In the genomic region with DNA sequence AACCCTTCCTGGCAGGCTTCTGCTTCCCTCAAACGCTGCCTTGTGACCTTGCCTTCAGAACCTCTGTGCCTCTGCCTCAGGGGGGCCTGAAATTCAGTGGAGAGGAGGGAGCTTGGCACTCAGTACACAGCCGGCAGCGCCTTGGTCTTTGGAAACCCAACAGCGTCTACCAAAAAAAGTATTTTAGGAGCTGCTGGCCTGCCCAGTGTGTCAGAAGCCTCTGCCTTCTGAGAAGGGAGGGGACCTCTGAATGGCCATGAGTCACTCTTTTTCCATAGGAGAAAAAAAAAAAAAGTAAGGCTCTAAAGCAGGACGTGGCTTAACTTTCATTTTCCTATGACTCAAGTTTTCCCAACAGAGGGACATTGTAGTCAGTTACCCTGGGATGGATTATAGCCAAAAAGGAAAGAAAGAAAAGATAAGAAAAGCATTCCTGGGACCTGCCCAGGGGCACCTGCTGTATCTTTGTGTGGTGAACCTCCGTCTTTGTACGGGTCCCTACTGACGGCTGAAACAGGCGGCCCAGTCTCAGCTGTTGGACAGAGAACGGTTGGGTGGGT, we compare ENCODE assay signal across 8 mouse cellular contexts.
DNase-seq lines count a peak whose midpoint lies in the region; ATAC-seq lines count a peak whose summit lies in the region.

No protein-coding gene starts in this region.

- peak; percentile 24; the same call in 1 of the 2 replicates for ATAC-seq in embryonic facial prominence, embryonic 14.5 days (ENCODE audit: low read depth)
- peak; percentile 60; the same call in 1 of the 2 replicates for ATAC-seq in lung, embryonic 15.5 days (ENCODE audit: borderline replicate concordance, extremely low read depth, low FRiP score, low TSS enrichment)
- ATAC-seq in midbrain, embryonic 14.5 days (ENCODE audit: low FRiP score, low TSS enrichment): no peak

- H3K4me1 ChIP-seq in embryonic facial prominence, embryonic 14.5 days (ENCODE audit: control insufficient read depth, insufficient read depth, low read length): no peaks in the 10 kb centered on the region
- no peaks in the 10 kb centered on the region for H3K4me1 ChIP-seq in embryonic facial prominence, embryonic 10.5 days
- H3K4me1 ChIP-seq in lung, embryonic 15.5 days: peaks cover 2% of the 10 kb centered on the region; the same call in 1 of the 2 replicates
- no peaks in the 10 kb centered on the region for H3K4me1 ChIP-seq in midbrain, embryonic 14.5 days (ENCODE audit: control insufficient read depth, insufficient read depth, low read length)

- H3K27me3 ChIP-seq in embryonic facial prominence, embryonic 14.5 days (replicated peaks; ENCODE audit: control insufficient read depth, insufficient read depth, low read length): no peaks in the 10 kb centered on the region
- H3K27me3 ChIP-seq in embryonic facial prominence, embryonic 10.5 days (replicated peaks; ENCODE audit: low read depth, poor library complexity, severe bottlenecking): no peaks in the 10 kb centered on the region
- H3K27me3 ChIP-seq in lung, embryonic 15.5 days: no peaks in the 10 kb centered on the region
- no peaks in the 10 kb centered on the region for H3K27me3 ChIP-seq in midbrain, embryonic 14.5 days (ENCODE audit: control insufficient read depth, insufficient read depth, low read length)

- DNase-seq in embryonic facial prominence, embryonic 14.5 days (ENCODE audit: low spot score): peak; percentile 29
- DNase-seq in embryonic facial prominence, embryonic 10.5 days (ENCODE audit: low spot score): no peak
- DNase-seq in NIH3T3 (ENCODE audit: low read depth): peak; percentile 89
- DNase-seq in heart, adult 8-10 months (ENCODE audit: low spot score): peak; percentile 60
- DNase-seq in midbrain, embryonic 14.5 days: no peak
- no peak for DNase-seq in cerebellum, adult 8-10 months
- no peak for DNase-seq in layer of hippocampus, adult 11-12 months (ENCODE audit: low spot score)

- H3K27ac ChIP-seq in embryonic facial prominence, embryonic 14.5 days (replicated peaks; ENCODE audit: low read depth, low read length): no peak overlapping the region
- no peak overlapping the region for H3K27ac ChIP-seq in embryonic facial prominence, embryonic 10.5 days (replicated peaks)
- peak overlapping the region; percentile 81 for H3K27ac ChIP-seq in lung, embryonic 15.5 days
- H3K27ac ChIP-seq in midbrain, embryonic 14.5 days (replicated peaks; ENCODE audit: low read depth, low read length): no peak overlapping the region

- WGBS in embryonic facial prominence, embryonic 14.5 days: 61% methylated on average over 10 of the region's 10 CpGs
- 78% methylated on average over 10 of the region's 10 CpGs for WGBS in embryonic facial prominence, embryonic 10.5 days
- WGBS in lung, embryonic 15.5 days: 53% methylated on average over 10 of the region's 10 CpGs
- 69% methylated on average over 10 of the region's 10 CpGs for WGBS in midbrain, embryonic 14.5 days

- no peak overlapping the region for H3K9ac ChIP-seq in embryonic facial prominence, embryonic 14.5 days (ENCODE audit: low read depth, low read length)
- H3K9ac ChIP-seq in lung, embryonic 15.5 days: no peak overlapping the region
- H3K9ac ChIP-seq in midbrain, embryonic 14.5 days (replicated peaks; ENCODE audit: low read length): no peak overlapping the region

- no peak overlapping the region for H3K4me2 ChIP-seq in embryonic facial prominence, embryonic 14.5 days (ENCODE audit: low read depth, low read length)
- no peak overlapping the region for H3K4me2 ChIP-seq in lung, embryonic 15.5 days
- no peak overlapping the region for H3K4me2 ChIP-seq in midbrain, embryonic 14.5 days (ENCODE audit: low read length)

- H3K36me3 ChIP-seq in embryonic facial prominence, embryonic 14.5 days (ENCODE audit: control insufficient read depth, insufficient read depth, low read length): 0 out of 2 replicates have a peak, but pooled peaks cover 3% of the 10 kb centered on the region
- H3K36me3 ChIP-seq in embryonic facial prominence, embryonic 10.5 days (replicated peaks): 0 out of 2 replicates have a peak, but pooled peaks cover 6% of the 10 kb centered on the region
- H3K36me3 ChIP-seq in lung, embryonic 15.5 days: no peaks in the 10 kb centered on the region
- peaks cover 50% of the 10 kb centered on the region for H3K36me3 ChIP-seq in midbrain, embryonic 14.5 days (ENCODE audit: control insufficient read depth, insufficient read depth, low read length)

- H3K4me3 ChIP-seq in embryonic facial prominence, embryonic 14.5 days (ENCODE audit: low read depth, low read length): no peak overlapping the region
- H3K4me3 ChIP-seq in embryonic facial prominence, embryonic 10.5 days: no peak overlapping the region
- no peak overlapping the region for H3K4me3 ChIP-seq in lung, embryonic 15.5 days
- H3K4me3 ChIP-seq in midbrain, embryonic 14.5 days (replicated peaks; ENCODE audit: low read depth, low read length): no peak overlapping the region

- no peaks in the 10 kb centered on the region for H3K9me3 ChIP-seq in embryonic facial prominence, embryonic 14.5 days (ENCODE audit: control insufficient read depth, low read length)
- no peaks in the 10 kb centered on the region for H3K9me3 ChIP-seq in embryonic facial prominence, embryonic 10.5 days
- H3K9me3 ChIP-seq in lung, embryonic 15.5 days: no peaks in the 10 kb centered on the region
- H3K9me3 ChIP-seq in midbrain, embryonic 14.5 days (ENCODE audit: control insufficient read depth, low read length): no peaks in the 10 kb centered on the region

Comparison
In these comparisons a context has a peak if more than half of its experiments do, and no peak if none do; other contexts are left out.
1. DNase-seq: peak in embryonic facial prominence, embryonic 14.5 days (single experiment), NIH3T3 (single experiment) and heart, adult 8-10 months (single experiment); none in embryonic facial prominence, embryonic 10.5 days (single experiment), midbrain, embryonic 14.5 days (single experiment), cerebellum, adult 8-10 months (single experiment) and layer of hippocampus, adult 11-12 months (single experiment).